Mouse (Mus musculus) spleen, postnatal 36 days (tissue): ENCODE results near the gene Mical2.

Experiments used
- DNase-seq, 2 experiments: peaks; one replicate each; pipeline ENCODE4 v3.0.0; 2022; ENCODE audit warnings: low spot score in 2 of 2, mixed read lengths in 1 of 2

The Mical2 gene

GRCm38 (mm10) chr7:112354503-112354951 lies 128.9 kb downstream of the Mical2 start:
- no peak for DNase-seq

GRCm38 (mm10) chr7:112359594-112359993 lies 133.9 kb downstream of the Mical2 start:
- no peak for DNase-seq

- DNase-seq = no peak
Measured at GRCm38 (mm10) chr7:112362574-112363200, 137.0 kb downstream of the Mical2 start.

GRCm38 (mm10) chr7:112365864-112366263 lies 140.2 kb downstream of the Mical2 start:
- DNase-seq = no peak

- peak; percentile 26 to 49 for DNase-seq
Measured at GRCm38 (mm10) chr7:112369046-112369445, 143.4 kb downstream of the Mical2 start.

GRCm38 (mm10) chr7:112369977-112370376 lies 144.3 kb downstream of the Mical2 start:
- no peak for DNase-seq

GRCm38 (mm10) chr7:112371387-112371786 lies 145.7 kb downstream of the Mical2 start:
- DNase-seq = no peak

- no peak for DNase-seq
Measured at GRCm38 (mm10) chr7:112374035-112374434, 148.4 kb downstream of the Mical2 start.

GRCm38 (mm10) chr7:112375062-112375461 lies 149.4 kb downstream of the Mical2 start:
- no peak for DNase-seq

GRCm38 (mm10) chr7:112375900-112376299 lies 150.2 kb downstream of the Mical2 start:
- no peak for DNase-seq

- no peak for DNase-seq
Measured at GRCm38 (mm10) chr7:112376611-112377010, 151.0 kb downstream of the Mical2 start.

GRCm38 (mm10) chr7:112377314-112377713 lies 151.7 kb downstream of the Mical2 start:
- DNase-seq = peak in 1 of 2 experiments; percentile 28

- DNase-seq = no peak
Measured at GRCm38 (mm10) chr7:112378056-112378455, 152.4 kb downstream of the Mical2 start.

- DNase-seq = no peak
Measured at GRCm38 (mm10) chr7:112378476-112378875, 152.8 kb downstream of the Mical2 start.

- DNase-seq = no peak
Measured at GRCm38 (mm10) chr7:112386521-112386920, 160.9 kb downstream of the Mical2 start.

GRCm38 (mm10) chr7:112387876-112388275 lies 162.2 kb downstream of the Mical2 start:
- no peak for DNase-seq

GRCm38 (mm10) chr7:112388363-112388875 lies 162.8 kb downstream of the Mical2 start:
- DNase-seq = no peak

- DNase-seq = no peak
Measured at GRCm38 (mm10) chr7:112389611-112390251, 164.1 kb downstream of the Mical2 start.

- DNase-seq = no peak
Measured at GRCm38 (mm10) chr7:112390252-112390936, 164.7 kb downstream of the Mical2 start.

GRCm38 (mm10) chr7:112390937-112391605 lies 165.4 kb downstream of the Mical2 start:
- no peak for DNase-seq

- DNase-seq = no peak
Measured at GRCm38 (mm10) chr7:112397786-112398185, 172.1 kb downstream of the Mical2 start.
